Comparison of ENCODE assay signal across 8 mouse cellular contexts in genomic region chr5:35673086-35673485, GRCm38 (mm10). TPM values are rescaled to one million over a fixed set of nuclear protein-coding genes. Genes with fewer than 3 reads are reported as not detected.
DNase-seq lines count a peak whose midpoint lies in the region; ATAC-seq lines count a peak whose summit lies in the region.

No protein-coding gene starts in this region.

- H3K4me1 ChIP-seq in limb, embryonic 12.5 days (replicated peaks): peaks cover 66% of the 10 kb centered on the region

- no peak overlapping the region for H3K9ac ChIP-seq in limb, embryonic 12.5 days (replicated peaks)

- no peak overlapping the region for H3K4me3 ChIP-seq in limb, embryonic 12.5 days (replicated peaks)

- no peaks in the 10 kb centered on the region for H3K9me3 ChIP-seq in limb, embryonic 12.5 days

- peak; percentile 85 for ATAC-seq in granulocyte monocyte progenitor cell, adult 5-6 weeks (replicated peaks; ENCODE audit: poor library complexity, severe bottlenecking)
- no peak for ATAC-seq in limb, embryonic 12.5 days (ENCODE audit: insufficient number of reproducible peaks, insufficient read depth, low FRiP score, low TSS enrichment, low read depth)

- H3K27ac ChIP-seq in limb, embryonic 12.5 days: peak overlapping the region; percentile 72

- no peak overlapping the region for H3K4me2 ChIP-seq in limb, embryonic 12.5 days

- no peaks in the 10 kb centered on the region for H3K36me3 ChIP-seq in limb, embryonic 12.5 days

- peak; percentile 50 to 59 for DNase-seq in cerebellum, postnatal 10 days
- DNase-seq in cerebellum, adult 9-10 months: no peak
- peak; percentile 95 to 96 for DNase-seq in adrenal gland, postnatal 36 days
- DNase-seq in kidney, adult 18-20 months: peak; percentile 70
- peak; percentile 52 for DNase-seq in right cerebral cortex, adult 18-20 months
- DNase-seq in T-cell, adult 2 months (ENCODE audit: low spot score): no peak

- peaks cover 15% of the 10 kb centered on the region for H3K27me3 ChIP-seq in limb, embryonic 12.5 days

- 57% methylated on average over 7 of the region's 7 CpGs for whole genome bisulfite sequencing in limb, embryonic 12.5 days

RNA-seq across cellular contexts. Expression of gene Htra3, which starts 6.5 kb away (rescaled TPM):
- 10 to 100 TPM; 35.0 to 71.4 TPM for total RNA-seq in adrenal gland, postnatal 36 days (2021)
- not detected in 2 replicates for total RNA-seq in granulocyte monocyte progenitor cell, adult 5-6 weeks (2014; fragmentation: Nextera tagmentation)
- not detected in 2 replicates for total RNA-seq in granulocyte monocyte progenitor cell, adult 5-6 weeks (2017)
- 3.4 and 4.5 TPM in 2 replicates for polyA plus RNA-seq in limb, embryonic 12.5 days (2016; fragmentation: Nextera tagmentation; extraction: Ambion mirVana)

Comparison
In these comparisons a context has a peak if more than half of its experiments do, and no peak if none do; other contexts are left out.
1. DNase-seq: peak in cerebellum, postnatal 10 days (2 of 2), adrenal gland, postnatal 36 days (2 of 2), kidney, adult 18-20 months (single experiment) and right cerebral cortex, adult 18-20 months (single experiment); none in cerebellum, adult 9-10 months (single experiment) and T-cell, adult 2 months (single experiment).
2. RNA of gene Htra3, which starts 6.5 kb away (total RNA-seq): 35.0 to 71.4 TPM in adrenal gland, postnatal 36 days; not detected in granulocyte monocyte progenitor cell, adult 5-6 weeks; every median in the first group is over 10 times any median in the second.